Mouse (Mus musculus) lung, adult 2 months (tissue): ENCODE results near the gene Col25a1. TPM values are rescaled to one million over a fixed set of nuclear protein-coding genes. Genes with fewer than 3 reads are reported as not detected.

Experiments used
- DNase-seq: peaks from one replicate; pipeline ENCODE4 v3.0.0; 2022
- H3K4me1 ChIP-seq: fragments of 200-500 bp; 2 replicates; pipeline ENCODE4 v1.6.1; 2011; ENCODE audit warnings: low read length; ENCODE audit not compliant: control insufficient read depth, insufficient read depth
- H3K4me3 ChIP-seq: fragments of 200-500 bp; replicated peaks from 2 replicates; pipeline ENCODE3; 2011; ENCODE audit warnings: low read depth, mild to moderate bottlenecking, control low read depth, low read length; ENCODE audit errors: extremely low read depth
- CTCF ChIP-seq: fragments of 200-500 bp; IDR thresholded peaks from 2 replicates; pipeline ENCODE4 v1.5.1; 2011; ENCODE audit warnings: mild to moderate bottlenecking, low read length, control low read depth; ENCODE audit not compliant: insufficient read depth
- POLR2A ChIP-seq: fragments of 200-500 bp; IDR thresholded peaks from 2 replicates; pipeline ENCODE4 v1.6.1; 2011; ENCODE audit warnings: low read depth, mild to moderate bottlenecking, control low read depth, low read length, borderline replicate concordance; ENCODE audit errors: extremely low read depth
- WGBS: fragments of 180-500 bp; shearing (Covaris S2); methylation state at CpG from one replicate; pipeline ENCODE4 v1.1.7; 2018; 5-methylcytosine and 5-hydroxymethylcytosine counted together
- polyA plus RNA-seq: library from polyadenylated mRNA; depleted of rRNA; stranded (reverse); fragments of >200 nt; gene quantifications from 2 replicates; pipeline ENCODE4 v1.2.3, GENCODE M21; 2012

Gene Col25a1
- polyA plus RNA-seq, 1 experiment = 0.07 TPM

DNA sequence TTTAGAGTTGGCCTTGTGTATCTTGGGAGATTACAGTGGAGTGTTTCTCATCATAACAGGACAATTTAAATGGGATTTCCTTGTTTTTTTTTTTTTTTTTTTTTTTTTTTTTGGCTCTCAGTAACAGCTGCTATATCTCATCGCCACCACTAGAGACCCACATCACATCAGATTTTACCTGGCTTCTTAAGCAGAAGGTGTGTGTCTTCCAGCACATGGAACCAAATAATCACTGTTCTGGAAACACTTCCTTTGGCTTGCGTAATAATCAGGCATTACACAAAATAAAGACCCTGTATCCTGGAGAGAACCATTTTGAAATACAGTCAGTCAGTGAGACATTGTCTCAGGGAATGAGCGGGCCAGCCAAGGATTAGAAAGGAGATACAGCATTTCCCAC is 53.8 kb downstream of the Col25a1 start:
- Histone ChIP-seq H3K4me3 (no peak overlapping the region), H3K4me1 (peaks cover 5% of the 10 kb centered on the region; the same call in 1 of the 2 replicates)
- DNase-seq = no peak
- TF ChIP-seq CTCF = no peak
- no peak for TF ChIP-seq POLR2A
- WGBS = 45% methylated on average over 3 of the region's 3 CpGs

DNA sequence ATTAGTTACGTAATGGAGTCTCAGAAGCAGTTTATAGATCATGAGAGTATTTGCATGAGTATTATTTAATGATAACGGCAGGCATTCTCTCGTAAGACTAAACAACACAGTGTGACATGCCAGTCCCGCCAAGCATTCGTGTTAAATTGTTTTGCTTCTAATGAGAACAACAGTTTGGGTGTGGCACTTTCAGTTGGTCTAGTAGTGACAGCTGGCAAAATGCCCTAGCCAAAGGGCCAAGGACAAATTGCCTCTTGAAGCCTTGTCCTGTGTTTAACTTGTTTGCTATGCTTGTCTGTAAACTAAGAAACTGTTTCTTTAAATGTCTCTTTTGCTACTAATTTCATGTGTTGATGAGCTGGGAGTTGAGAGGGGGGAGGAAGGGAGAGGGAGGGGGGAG is 56.3 kb downstream of the Col25a1 start:
- no peak for TF ChIP-seq POLR2A
- 48% methylated on average over 5 of the region's 5 CpGs for WGBS
- Histone ChIP-seq H3K4me1 (no peaks in the 10 kb centered on the region), H3K4me3 (no peak overlapping the region)
- no peak for DNase-seq

DNA sequence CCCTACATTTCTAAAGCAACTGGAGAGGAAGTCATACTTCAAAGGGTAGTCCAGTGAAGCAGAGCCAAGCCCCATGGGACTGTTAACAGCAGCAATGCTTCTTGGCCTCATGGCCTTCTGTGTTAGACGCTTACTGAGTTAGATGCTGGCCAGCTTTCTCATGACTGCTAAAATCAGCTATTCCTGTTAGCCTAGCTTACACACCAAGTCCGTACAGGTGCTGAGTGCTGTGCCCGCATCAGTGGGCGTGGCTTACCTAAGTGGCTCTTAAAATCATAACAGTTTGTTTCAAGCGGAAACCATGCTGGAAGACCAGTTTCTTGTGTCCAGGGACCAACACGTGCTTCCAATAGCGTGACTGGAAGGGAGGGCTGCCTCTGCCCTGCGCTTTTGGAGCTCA is 62.1 kb downstream of the Col25a1 start:
- Histone ChIP-seq H3K4me1 (no peaks in the 10 kb centered on the region), H3K4me3 (no peak overlapping the region)
- DNase-seq = no peak
- TF ChIP-seq CTCF = no peak
- TF ChIP-seq POLR2A = no peak
- WGBS = 65% methylated on average over 8 of the region's 8 CpGs

DNA sequence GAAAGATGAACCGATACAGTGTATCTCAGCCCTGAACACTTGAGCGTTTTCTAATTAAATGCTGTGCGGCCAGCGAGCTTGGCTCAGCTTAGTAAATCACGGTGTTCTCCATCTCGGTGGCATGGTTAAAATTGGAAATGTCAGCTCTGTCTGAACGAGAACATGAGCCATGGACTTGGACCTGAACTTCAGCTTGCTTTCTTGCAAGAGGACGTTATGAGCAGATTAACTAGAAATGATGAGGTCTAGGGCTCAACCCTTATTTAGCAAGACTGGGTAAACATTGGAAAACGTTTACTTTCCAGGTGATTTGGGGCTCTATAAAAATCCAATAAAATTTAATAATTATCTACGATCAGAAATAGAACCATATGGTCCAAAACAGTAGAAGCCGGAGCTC is 83.3 kb downstream of the Col25a1 start:
- no peaks in the 10 kb centered on the region for H3K4me1 ChIP-seq
- WGBS = 84% methylated on average over 11 of the region's 11 CpGs
- no peak for DNase-seq
- H3K4me3 ChIP-seq = no peak overlapping the region
- TF ChIP-seq POLR2A (no peak), CTCF (no peak)

DNA sequence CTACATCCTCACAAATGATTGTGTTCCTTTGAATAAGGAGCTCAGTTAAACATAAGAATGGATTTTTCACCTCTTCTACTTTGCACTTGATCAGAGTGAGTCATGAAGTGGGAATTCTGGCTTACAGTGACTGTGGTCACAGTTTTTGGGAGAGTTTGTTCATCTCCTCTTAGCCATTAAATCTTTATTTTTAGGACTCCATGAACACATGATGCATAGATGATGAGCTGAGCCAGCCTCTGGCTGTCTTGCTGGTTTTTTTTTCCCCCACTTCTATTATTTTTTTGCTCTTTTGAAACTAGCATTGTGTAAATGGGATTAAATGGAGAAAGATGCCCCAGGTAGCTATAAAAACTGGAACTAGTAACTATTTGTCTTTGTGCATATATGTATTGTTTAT is 84.8 kb downstream of the Col25a1 start:
- no peaks in the 10 kb centered on the region for H3K4me1 ChIP-seq
- no peak for DNase-seq
- TF ChIP-seq CTCF (no peak), POLR2A (no peak)
- H3K4me3 ChIP-seq = no peak overlapping the region

DNA sequence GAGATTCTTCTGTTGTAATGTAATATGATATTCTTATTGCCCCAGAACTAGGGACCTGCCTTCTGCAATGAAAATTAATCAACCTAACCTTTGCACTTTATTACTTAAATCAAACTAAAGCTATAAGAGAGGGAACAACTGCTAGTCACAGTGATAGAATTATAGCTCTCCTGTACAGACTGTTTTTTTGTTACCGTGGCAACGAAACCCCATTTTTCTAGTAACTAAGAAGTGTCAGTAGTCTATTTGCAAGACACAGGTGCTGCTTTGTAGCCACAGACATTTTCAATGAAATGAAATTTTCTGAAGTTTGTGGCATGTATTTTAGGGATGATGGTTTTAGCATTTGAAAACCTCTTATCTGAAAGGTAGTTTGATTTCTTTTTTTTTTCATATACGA is 85.3 kb downstream of the Col25a1 start:
- 93% methylated on average over 3 of the region's 3 CpGs for WGBS
- Histone ChIP-seq H3K4me3 (no peak overlapping the region), H3K4me1 (no peaks in the 10 kb centered on the region)
- DNase-seq = no peak
- TF ChIP-seq CTCF (no peak), POLR2A (no peak)

DNA sequence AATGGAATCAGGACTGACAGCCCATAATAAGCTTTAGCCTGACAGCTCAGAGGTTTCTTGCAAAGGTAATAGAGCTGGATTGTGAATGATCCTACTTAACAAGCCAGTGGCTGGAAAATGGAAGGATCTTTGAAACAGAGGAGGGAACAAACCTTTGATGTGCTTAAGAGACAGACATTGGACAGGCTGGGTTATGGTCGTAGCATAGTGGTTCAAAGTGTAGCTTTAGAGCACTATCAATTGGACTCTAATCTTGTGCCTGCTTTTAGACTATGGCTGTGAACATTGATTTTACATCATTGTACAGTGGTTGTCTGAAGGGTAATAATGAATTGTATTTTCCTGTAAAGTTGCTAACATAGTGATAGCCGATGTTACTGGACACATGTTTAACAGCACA is 86.4 kb downstream of the Col25a1 start:
- no peak for DNase-seq
- Histone ChIP-seq H3K4me1 (no peaks in the 10 kb centered on the region), H3K4me3 (no peak overlapping the region)
- WGBS = 82% methylated on average over 2 of the region's 2 CpGs
- TF ChIP-seq CTCF (no peak), POLR2A (no peak)

DNA sequence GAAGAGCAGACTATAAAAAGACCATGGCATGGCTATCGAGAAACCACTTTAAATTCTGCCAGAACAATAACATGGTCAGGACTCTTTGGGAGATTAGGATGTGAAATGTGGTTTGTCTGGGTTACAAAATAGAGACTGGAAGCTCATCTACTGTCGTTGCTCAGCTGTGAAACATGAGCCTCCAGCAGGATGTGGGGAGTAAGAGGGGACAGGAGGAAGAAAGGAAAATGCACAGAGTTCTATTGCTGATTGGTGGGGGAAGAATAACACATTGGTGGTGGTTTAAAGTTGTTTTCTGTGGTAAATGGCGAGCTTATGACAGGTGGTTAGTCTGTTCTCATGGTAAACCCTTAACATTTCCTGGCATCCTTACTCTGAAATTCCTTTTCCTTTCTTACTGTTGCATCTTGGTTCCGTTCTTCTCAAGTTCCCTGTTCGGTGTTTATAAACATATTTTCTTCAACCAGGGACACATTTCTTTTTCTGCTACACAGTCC is 87.0 kb downstream of the Col25a1 start:
- no peak for DNase-seq
- TF ChIP-seq POLR2A = no peak
- TF ChIP-seq CTCF = no peak
- 64% methylated on average over 5 of the region's 5 CpGs for WGBS

DNA sequence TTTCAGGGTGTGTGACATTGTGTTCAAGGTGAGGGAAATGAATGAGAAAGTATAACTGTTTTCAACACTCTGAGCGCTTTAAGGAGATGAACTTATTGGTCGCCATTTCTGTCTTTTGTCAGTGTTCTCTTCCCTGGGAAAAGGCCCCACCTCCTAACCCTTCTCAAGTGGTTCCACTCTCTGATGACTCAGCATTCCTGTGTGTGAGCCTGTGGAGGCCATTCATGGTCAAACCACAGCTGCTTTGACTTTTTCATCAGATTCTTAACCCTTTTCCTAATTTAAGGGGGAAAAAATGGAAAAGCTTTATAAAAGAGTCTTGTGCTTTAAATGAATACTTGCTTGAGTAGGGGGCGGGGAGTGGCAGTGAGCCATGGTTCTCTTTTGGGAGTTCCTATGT is 89.5 kb downstream of the Col25a1 start:
- Histone ChIP-seq H3K4me3 (no peak overlapping the region), H3K4me1 (no peaks in the 10 kb centered on the region)
- 93% methylated on average over 3 of the region's 3 CpGs for WGBS
- DNase-seq = no peak
- TF ChIP-seq CTCF (no peak), POLR2A (no peak)

More for the DNA sequence above, 87.0 kb downstream of the Col25a1 start:
- Histone ChIP-seq H3K4me1 (no peaks in the 10 kb centered on the region), H3K4me3 (no peak overlapping the region)

DNA sequence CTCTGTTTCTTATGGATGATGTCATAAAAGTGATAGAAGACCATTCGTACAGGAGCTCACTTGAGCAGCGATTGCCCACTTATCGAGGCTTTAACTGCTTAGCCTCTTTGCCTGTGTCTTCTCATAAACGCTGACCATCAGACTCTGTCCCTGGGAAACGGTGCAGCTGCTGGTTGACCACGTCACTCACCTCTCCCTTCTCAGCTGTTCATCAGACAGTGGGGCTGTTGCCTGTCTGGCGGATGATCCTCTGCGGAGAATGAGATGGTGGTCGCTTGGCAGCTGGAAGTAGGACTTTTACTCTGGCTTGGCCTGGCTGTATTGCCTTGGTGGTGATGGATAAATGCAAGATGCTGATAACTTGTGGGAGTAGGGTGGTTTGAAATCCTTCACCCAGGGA is 96.9 kb downstream of the Col25a1 start:
- no peak for DNase-seq
- H3K4me3 ChIP-seq = no peak overlapping the region
- no peaks in the 10 kb centered on the region for H3K4me1 ChIP-seq
- TF ChIP-seq CTCF (no peak), POLR2A (no peak)
- WGBS = 81% methylated on average over 9 of the region's 9 CpGs

DNA sequence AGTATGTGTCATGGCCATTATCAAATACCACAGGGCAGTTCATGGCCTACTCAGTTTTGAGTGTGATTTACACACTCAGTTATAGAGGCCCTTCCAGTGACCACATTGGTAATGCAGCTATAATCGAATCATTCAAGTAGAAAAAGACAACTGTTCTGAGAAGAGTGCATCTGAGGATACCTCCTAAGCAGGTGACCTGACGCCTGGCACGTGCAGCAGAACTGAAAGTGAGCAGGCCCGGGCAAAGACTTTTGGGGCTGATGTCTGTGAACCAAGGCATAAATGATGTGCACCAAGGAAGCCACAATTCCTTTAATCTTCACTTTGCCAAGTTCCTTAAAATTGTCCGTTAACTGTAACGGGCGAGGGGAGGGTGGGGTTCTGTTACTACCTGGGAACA is 101.6 kb downstream of the Col25a1 start:
- no peaks in the 10 kb centered on the region for H3K4me1 ChIP-seq
- 93% methylated on average over 7 of the region's 7 CpGs for WGBS
- DNase-seq = no peak

More for the DNA sequence above, 101.6 kb downstream of the Col25a1 start:
- H3K4me3 ChIP-seq = no peak overlapping the region
- no peak for TF ChIP-seq CTCF
- TF ChIP-seq POLR2A = no peak
